Mouse (Mus musculus): Measurements from ENCODE around the gene Rabep1. TPM values are rescaled to one million over a fixed set of nuclear protein-coding genes. Genes with fewer than 3 reads are reported as not detected.

Gene Rabep1
- total and polyA plus RNA-seq, 2 experiments from 2014 or later, result 12.2 to 29.8 TPM

- Histone ChIP-seq H3K36me3 (replicated peaks; ENCODE audit: control insufficient read depth, insufficient read depth, low read length) (peaks cover 65% of the 10 kb centered on the region), H3K4me1 (ENCODE audit: control insufficient read depth, insufficient read depth) (no peaks in the 10 kb centered on the region), H3K4me2 (ENCODE audit: low read depth, low read length) (no peak overlapping the region), H3K4me3 (ENCODE audit: low read depth, low read length) (no peak overlapping the region), H3K27ac (ENCODE audit: low read depth) (no peak overlapping the region), H3K9me3 (replicated peaks; ENCODE audit: control insufficient read depth, low read length) (no peaks in the 10 kb centered on the region), H3K27me3 (ENCODE audit: control insufficient read depth, insufficient read depth, low read length) (no peaks in the 10 kb centered on the region), H3K9ac (replicated peaks; ENCODE audit: low read depth, low read length) (no peak overlapping the region)
- WGBS, result 84% methylated on average over 4 of the region's 4 CpGs
- no peak for DNase-seq (ENCODE audit: low spot score)
- ATAC-seq (ENCODE audit: insufficient read depth, low read depth), result no peak
- no peak for TF ChIP-seq EP300 (IDR thresholded peaks at IDR 0.05; ENCODE audit: low read depth)
- TF ChIP-seq CTCF (IDR thresholded peaks at IDR 0.05; ENCODE audit: low read depth), result no peak
Measured at GRCm38 (mm10) chr11:70919524-70919923, 74.9 kb downstream of the Rabep1 start.

GRCm38 (mm10) chr11:70931461-70931860, 86.9 kb downstream of the Rabep1 start:
- no peaks in the 10 kb centered on the region for H3K9me3 ChIP-seq (replicated peaks; ENCODE audit: control insufficient read depth, low read length)
- H3K9ac ChIP-seq (replicated peaks; ENCODE audit: low read depth, low read length), result no peak overlapping the region
- H3K4me1 ChIP-seq (ENCODE audit: control insufficient read depth, insufficient read depth), result no peaks in the 10 kb centered on the region
- whole genome bisulfite sequencing, result 93% methylated on average over 5 of the region's 5 CpGs
- H3K27me3 ChIP-seq (ENCODE audit: control insufficient read depth, insufficient read depth, low read length), result no peaks in the 10 kb centered on the region
- no peak overlapping the region for H3K4me2 ChIP-seq (ENCODE audit: low read depth, low read length)
- TF ChIP-seq CTCF (IDR thresholded peaks at IDR 0.05; ENCODE audit: low read depth), result no peak
- TF ChIP-seq EP300 (IDR thresholded peaks at IDR 0.05; ENCODE audit: low read depth), result no peak
- H3K4me3 ChIP-seq (ENCODE audit: low read depth, low read length), result no peak overlapping the region
- no peak overlapping the region for H3K27ac ChIP-seq (ENCODE audit: low read depth)
- no peak for ATAC-seq (ENCODE audit: insufficient read depth, low read depth)
- H3K36me3 ChIP-seq (replicated peaks; ENCODE audit: control insufficient read depth, insufficient read depth, low read length), result peaks cover 50% of the 10 kb centered on the region
- no peak for DNase-seq (ENCODE audit: low spot score)

GRCm38 (mm10) chr11:70935316-70935715, 90.7 kb downstream of the Rabep1 start:
- H3K36me3 ChIP-seq (replicated peaks; ENCODE audit: control insufficient read depth, insufficient read depth, low read length), result peaks cover 66% of the 10 kb centered on the region
- H3K27me3 ChIP-seq (ENCODE audit: control insufficient read depth, insufficient read depth, low read length), result no peaks in the 10 kb centered on the region
- no peaks in the 10 kb centered on the region for H3K9me3 ChIP-seq (replicated peaks; ENCODE audit: control insufficient read depth, low read length)
- no peak overlapping the region for H3K4me3 ChIP-seq (ENCODE audit: low read depth, low read length)
- H3K27ac ChIP-seq (ENCODE audit: low read depth), result no peak overlapping the region
- H3K4me1 ChIP-seq (ENCODE audit: control insufficient read depth, insufficient read depth), result no peaks in the 10 kb centered on the region
- no peak overlapping the region for H3K4me2 ChIP-seq (ENCODE audit: low read depth, low read length)
- TF ChIP-seq EP300 (IDR thresholded peaks at IDR 0.05; ENCODE audit: low read depth), result no peak
- no peak for TF ChIP-seq CTCF (IDR thresholded peaks at IDR 0.05; ENCODE audit: low read depth)
- WGBS, result 90% methylated on average over 7 of the region's 7 CpGs
- no peak overlapping the region for H3K9ac ChIP-seq (replicated peaks; ENCODE audit: low read depth, low read length)
- DNase-seq (ENCODE audit: low spot score), result no peak
- ATAC-seq (ENCODE audit: insufficient read depth, low read depth), result no peak

DNA sequence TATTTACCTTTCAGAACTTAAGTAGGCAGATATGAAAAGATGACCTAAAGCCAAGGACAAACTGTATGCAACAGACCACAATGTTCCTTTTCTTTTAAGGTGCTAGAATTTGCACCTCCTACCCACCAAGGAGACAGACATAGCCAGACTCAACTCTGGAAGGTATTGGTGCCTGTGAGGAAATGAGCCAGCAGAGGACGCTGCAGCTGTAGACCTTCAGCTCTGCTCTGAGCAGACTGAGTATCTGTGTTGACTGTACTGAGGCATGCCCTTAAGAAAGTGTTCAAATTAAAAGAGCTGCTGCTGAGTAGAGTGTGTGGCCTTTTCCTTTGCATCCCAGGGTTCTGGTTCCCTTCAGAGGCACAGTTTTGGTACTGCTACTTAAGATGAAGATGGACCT, 98.0 kb downstream of the Rabep1 start:
- no peaks in the 10 kb centered on the region for H3K9me3 ChIP-seq (replicated peaks; ENCODE audit: control insufficient read depth, low read length)
- H3K4me2 ChIP-seq (ENCODE audit: low read depth, low read length), result no peak overlapping the region
- H3K36me3 ChIP-seq (replicated peaks; ENCODE audit: control insufficient read depth, insufficient read depth, low read length), result peaks cover 91% of the 10 kb centered on the region
- ATAC-seq (ENCODE audit: insufficient read depth, low read depth) (no peak), DNase-seq (ENCODE audit: low spot score) (no peak)
- H3K27me3 ChIP-seq (ENCODE audit: control insufficient read depth, insufficient read depth, low read length), result no peaks in the 10 kb centered on the region
- H3K4me1 ChIP-seq (ENCODE audit: control insufficient read depth, insufficient read depth), result no peaks in the 10 kb centered on the region
- no peak overlapping the region for H3K4me3 ChIP-seq (ENCODE audit: low read depth, low read length)
- no peak for TF ChIP-seq CTCF (IDR thresholded peaks at IDR 0.05; ENCODE audit: low read depth)
- no peak for TF ChIP-seq EP300 (IDR thresholded peaks at IDR 0.05; ENCODE audit: low read depth)
- H3K27ac ChIP-seq (ENCODE audit: low read depth), result no peak overlapping the region
- WGBS, result 88% methylated on average over 1 of the region's 1 CpGs
- no peak overlapping the region for H3K9ac ChIP-seq (replicated peaks; ENCODE audit: low read depth, low read length)

DNA sequence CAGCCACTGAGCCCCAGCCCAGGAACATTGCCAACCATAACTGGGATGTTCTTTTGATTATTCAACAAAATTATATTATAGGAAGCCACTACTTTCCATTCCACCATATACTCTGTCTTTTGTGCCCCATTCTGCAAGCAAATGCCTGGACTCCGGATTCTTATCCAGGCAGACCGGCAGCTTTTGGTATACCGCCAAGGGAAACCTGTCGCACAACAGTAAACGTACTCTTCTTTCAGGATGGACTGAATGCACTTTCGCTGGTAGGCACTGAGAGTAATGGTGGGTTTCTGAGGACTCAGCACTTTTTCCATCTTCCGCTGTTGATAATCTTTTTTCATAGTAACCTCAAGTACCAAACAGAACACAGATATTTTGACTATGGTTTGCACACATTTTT, 99.1 kb downstream of the Rabep1 start:
- Histone ChIP-seq H3K27ac (ENCODE audit: low read depth) (no peak overlapping the region), H3K4me2 (ENCODE audit: low read depth, low read length) (no peak overlapping the region), H3K36me3 (replicated peaks; ENCODE audit: control insufficient read depth, insufficient read depth, low read length) (peaks cover 92% of the 10 kb centered on the region), H3K9me3 (replicated peaks; ENCODE audit: control insufficient read depth, low read length) (no peaks in the 10 kb centered on the region), H3K27me3 (ENCODE audit: control insufficient read depth, insufficient read depth, low read length) (no peaks in the 10 kb centered on the region), H3K9ac (replicated peaks; ENCODE audit: low read depth, low read length) (no peak overlapping the region), H3K4me3 (ENCODE audit: low read depth, low read length) (no peak overlapping the region), H3K4me1 (ENCODE audit: control insufficient read depth, insufficient read depth) (no peaks in the 10 kb centered on the region)
- ATAC-seq (ENCODE audit: insufficient read depth, low read depth), result no peak
- DNase-seq (ENCODE audit: low spot score), result no peak
- WGBS, result 88% methylated on average over 7 of the region's 7 CpGs
- no peak for TF ChIP-seq EP300 (IDR thresholded peaks at IDR 0.05; ENCODE audit: low read depth)
- no peak for TF ChIP-seq CTCF (IDR thresholded peaks at IDR 0.05; ENCODE audit: low read depth)
